Mouse (Mus musculus): ENCODE data around the gene E2f8. TPM values are rescaled to one million over a fixed set of nuclear protein-coding genes. Genes with fewer than 3 reads are reported as not detected.

Gene E2f8
- polyA plus RNA-seq, 1 experiment from 2014 or later: 15.7 TPM

- 79% methylated on average over 5 of the region's 5 CpGs for WGBS
- H3K27me3 ChIP-seq (ENCODE audit: insufficient read depth, poor library complexity, severe bottlenecking): peaks cover 100% of the 10 kb centered on the region
- no peaks in the 10 kb centered on the region for H3K36me3 ChIP-seq
- no peak overlapping the region for H3K27ac ChIP-seq
- peaks cover 10% of the 10 kb centered on the region for H3K4me1 ChIP-seq (replicated peaks)
- H3K4me3 ChIP-seq: no peak overlapping the region
- no peak for DNase-seq (ENCODE audit: low spot score)
- H3K9me3 ChIP-seq: no peaks in the 10 kb centered on the region
These were observed 37.9 kb downstream of the E2f8 start for GRCm38 (mm10) chr7:48843541-48843940.

- no peak overlapping the region for H3K4me3 ChIP-seq
- WGBS: 87% methylated on average over 3 of the region's 3 CpGs
- no peaks in the 10 kb centered on the region for H3K4me1 ChIP-seq (replicated peaks)
- no peak for DNase-seq (ENCODE audit: low spot score)
- no peak overlapping the region for H3K27ac ChIP-seq
- H3K9me3 ChIP-seq: no peaks in the 10 kb centered on the region
- H3K27me3 ChIP-seq (ENCODE audit: insufficient read depth, poor library complexity, severe bottlenecking): peaks cover 100% of the 10 kb centered on the region
- no peaks in the 10 kb centered on the region for H3K36me3 ChIP-seq
These were observed 39.0 kb downstream of the E2f8 start for GRCm38 (mm10) chr7:48842353-48842752.

- no peak for DNase-seq (ENCODE audit: low spot score)
These were observed 39.9 kb downstream of the E2f8 start for GRCm38 (mm10) chr7:48841538-48841937.

GRCm38 (mm10) chr7:48840545-48840944 lies 40.9 kb downstream of the E2f8 start:
- DNase-seq (ENCODE audit: low spot score): no peak
- no peak overlapping the region for H3K4me3 ChIP-seq
- WGBS: 92% methylated on average over 2 of the region's 2 CpGs
- no peaks in the 10 kb centered on the region for H3K36me3 ChIP-seq
- peaks cover 2% of the 10 kb centered on the region for H3K4me1 ChIP-seq (replicated peaks)
- H3K27ac ChIP-seq: no peak overlapping the region
- peaks cover 100% of the 10 kb centered on the region for H3K27me3 ChIP-seq (ENCODE audit: insufficient read depth, poor library complexity, severe bottlenecking)
- no peaks in the 10 kb centered on the region for H3K9me3 ChIP-seq

More at GRCm38 (mm10) chr7:48841538-48841937, 39.9 kb downstream of the E2f8 start:
- 82% methylated on average over 4 of the region's 4 CpGs for WGBS
- Histone ChIP-seq H3K27me3 (ENCODE audit: insufficient read depth, poor library complexity, severe bottlenecking) (peaks cover 100% of the 10 kb centered on the region), H3K4me1 (replicated peaks) (no peaks in the 10 kb centered on the region), H3K9me3 (no peaks in the 10 kb centered on the region), H3K4me3 (no peak overlapping the region), H3K27ac (no peak overlapping the region), H3K36me3 (no peaks in the 10 kb centered on the region)

- Histone ChIP-seq H3K9me3 (no peaks in the 10 kb centered on the region), H3K4me1 (replicated peaks) (peaks cover 16% of the 10 kb centered on the region), H3K4me3 (no peak overlapping the region), H3K36me3 (no peaks in the 10 kb centered on the region), H3K27ac (no peak overlapping the region), H3K27me3 (ENCODE audit: insufficient read depth, poor library complexity, severe bottlenecking) (peaks cover 96% of the 10 kb centered on the region)
- 64% methylated on average over 2 of the region's 2 CpGs for WGBS
- DNase-seq (ENCODE audit: low spot score): no peak
These were observed 43.0 kb downstream of the E2f8 start for GRCm38 (mm10) chr7:48838434-48838833.

- Histone ChIP-seq H3K4me3 (no peak overlapping the region), H3K36me3 (no peaks in the 10 kb centered on the region), H3K9me3 (no peaks in the 10 kb centered on the region), H3K27me3 (ENCODE audit: insufficient read depth, poor library complexity, severe bottlenecking) (peaks cover 96% of the 10 kb centered on the region), H3K27ac (no peak overlapping the region), H3K4me1 (replicated peaks) (peaks cover 16% of the 10 kb centered on the region)
- DNase-seq (ENCODE audit: low spot score): no peak
- WGBS: 84% methylated on average over 6 of the region's 6 CpGs
These were observed 44.4 kb downstream of the E2f8 start for GRCm38 (mm10) chr7:48836949-48837348.

- no peak overlapping the region; the same call in 1 of the 2 replicates for H3K4me3 ChIP-seq
- no peak overlapping the region for H3K27ac ChIP-seq
- peaks cover 96% of the 10 kb centered on the region for H3K27me3 ChIP-seq (ENCODE audit: insufficient read depth, poor library complexity, severe bottlenecking)
- H3K9me3 ChIP-seq: no peaks in the 10 kb centered on the region
- 52% methylated on average over 12 of the region's 12 CpGs for WGBS
- no peaks in the 10 kb centered on the region for H3K36me3 ChIP-seq
- peaks cover 16% of the 10 kb centered on the region for H3K4me1 ChIP-seq (replicated peaks)
- no peak for DNase-seq (ENCODE audit: low spot score)
These were observed 46.3 kb downstream of the E2f8 start for GRCm38 (mm10) chr7:48834989-48835626.

- no peak for DNase-seq (ENCODE audit: low spot score)
These were observed 46.9 kb downstream of the E2f8 start for GRCm38 (mm10) chr7:48834371-48834970.

GRCm38 (mm10) chr7:48832735-48833134 lies 48.7 kb downstream of the E2f8 start:
- Histone ChIP-seq H3K4me3 (no peak overlapping the region), H3K27me3 (ENCODE audit: insufficient read depth, poor library complexity, severe bottlenecking) (peaks cover 96% of the 10 kb centered on the region), H3K36me3 (peaks cover 6% of the 10 kb centered on the region), H3K27ac (no peak overlapping the region), H3K4me1 (replicated peaks) (peaks cover 16% of the 10 kb centered on the region), H3K9me3 (no peaks in the 10 kb centered on the region)
- WGBS: 88% methylated on average over 1 of the region's 1 CpGs
- no peak for DNase-seq (ENCODE audit: low spot score)

More at GRCm38 (mm10) chr7:48834371-48834970, 46.9 kb downstream of the E2f8 start:
- H3K4me1 ChIP-seq (replicated peaks): peaks cover 16% of the 10 kb centered on the region
- WGBS: 52% methylated on average over 4 of the region's 4 CpGs
- no peaks in the 10 kb centered on the region for H3K9me3 ChIP-seq
- no peak overlapping the region for H3K27ac ChIP-seq
- H3K4me3 ChIP-seq: no peak overlapping the region; the same call in 1 of the 2 replicates
- no peaks in the 10 kb centered on the region for H3K36me3 ChIP-seq
- peaks cover 96% of the 10 kb centered on the region for H3K27me3 ChIP-seq (ENCODE audit: insufficient read depth, poor library complexity, severe bottlenecking)

- peaks cover 93% of the 10 kb centered on the region for H3K27me3 ChIP-seq (ENCODE audit: insufficient read depth, poor library complexity, severe bottlenecking)
- WGBS: 59% methylated on average over 2 of the region's 2 CpGs
- no peak overlapping the region for H3K27ac ChIP-seq
- no peak overlapping the region for H3K4me3 ChIP-seq
- peaks cover 28% of the 10 kb centered on the region for H3K36me3 ChIP-seq
- H3K9me3 ChIP-seq: no peaks in the 10 kb centered on the region
- DNase-seq (ENCODE audit: low spot score): no peak
- H3K4me1 ChIP-seq (replicated peaks): peaks cover 12% of the 10 kb centered on the region
These were observed 51.0 kb downstream of the E2f8 start for GRCm38 (mm10) chr7:48830395-48830794.

- peaks cover 2% of the 10 kb centered on the region for H3K4me1 ChIP-seq (replicated peaks)
- H3K27me3 ChIP-seq (ENCODE audit: insufficient read depth, poor library complexity, severe bottlenecking): peaks cover 95% of the 10 kb centered on the region
- 89% methylated on average over 5 of the region's 5 CpGs for WGBS
These were observed 52.1 kb downstream of the E2f8 start for GRCm38 (mm10) chr7:48829177-48829910.

GRCm38 (mm10) chr7:48825170-48825569 lies 56.2 kb downstream of the E2f8 start:
- DNase-seq (ENCODE audit: low spot score): no peak
- Histone ChIP-seq H3K36me3 (peaks cover 81% of the 10 kb centered on the region), H3K27ac (no peak overlapping the region), H3K27me3 (ENCODE audit: insufficient read depth, poor library complexity, severe bottlenecking) (peaks cover 54% of the 10 kb centered on the region), H3K4me3 (no peak overlapping the region), H3K9me3 (no peaks in the 10 kb centered on the region), H3K4me1 (replicated peaks) (no peaks in the 10 kb centered on the region)
- 95% methylated on average over 6 of the region's 6 CpGs for WGBS

More at GRCm38 (mm10) chr7:48829177-48829910, 52.1 kb downstream of the E2f8 start:
- Histone ChIP-seq H3K4me3 (no peak overlapping the region), H3K9me3 (no peaks in the 10 kb centered on the region), H3K36me3 (peaks cover 39% of the 10 kb centered on the region), H3K27ac (no peak overlapping the region)
- DNase-seq (ENCODE audit: low spot score): no peak

- no peak for DNase-seq (ENCODE audit: low spot score)
- Histone ChIP-seq H3K4me1 (replicated peaks) (no peaks in the 10 kb centered on the region), H3K9me3 (no peaks in the 10 kb centered on the region), H3K36me3 (peaks cover 86% of the 10 kb centered on the region), H3K27ac (no peak overlapping the region), H3K27me3 (ENCODE audit: insufficient read depth, poor library complexity, severe bottlenecking) (peaks cover 49% of the 10 kb centered on the region), H3K4me3 (no peak overlapping the region)
- WGBS: 85% methylated on average over 1 of the region's 1 CpGs
These were observed 56.7 kb downstream of the E2f8 start for GRCm38 (mm10) chr7:48824671-48825070.
